Mouse (Mus musculus) forelimb bud, embryonic 11.5 days (tissue): ENCODE measurements around the gene Tmem171.

Experiments
- DNase-seq: peaks from one replicate; pipeline ENCODE4 v3.0.0-alpha.2; 2012; ENCODE audit warnings: low read depth, low spot score

The Tmem171 gene

DNA sequence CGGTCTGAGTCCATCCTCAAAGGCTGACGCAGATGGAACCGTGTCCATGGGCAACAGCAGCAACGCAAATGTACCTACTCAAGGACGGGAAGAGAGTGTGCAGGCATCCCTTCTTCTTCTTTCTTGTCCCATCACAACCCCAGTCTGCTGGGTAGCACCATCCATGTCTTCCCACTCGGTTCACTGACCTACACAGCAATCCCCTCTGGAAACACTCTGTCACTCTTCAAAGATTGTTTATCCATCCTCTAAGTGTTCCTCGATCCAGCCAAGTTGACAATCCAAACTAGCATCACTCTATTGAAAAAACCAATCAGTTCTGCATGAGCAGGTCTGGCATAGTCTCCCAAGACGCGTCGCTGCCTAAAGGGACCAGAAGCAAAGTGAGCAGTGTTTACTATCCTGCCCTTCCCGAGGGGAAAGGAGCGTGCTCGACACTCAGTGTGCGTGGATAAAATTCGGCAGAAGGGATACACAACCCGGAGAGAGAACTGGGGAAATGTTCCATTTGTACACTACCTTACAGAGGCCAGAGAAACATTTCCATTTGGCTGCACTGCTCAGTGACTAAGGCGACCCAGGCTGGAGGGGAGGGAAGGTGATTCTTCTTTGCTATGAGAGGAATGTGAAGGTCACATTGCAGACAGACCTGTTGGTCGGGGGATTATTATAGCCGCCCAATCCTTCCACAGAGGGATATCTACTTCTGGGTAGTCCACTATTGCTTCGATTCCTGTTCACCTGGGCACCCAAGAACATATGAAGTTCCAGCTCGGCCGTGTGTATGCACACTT is 46.7 kb downstream of the Tmem171 start:
- no peak for DNase-seq

- no peak for DNase-seq
Measured at GRCm38 (mm10) chr13:98638507-98639166, 56.0 kb downstream of the Tmem171 start.

- no peak for DNase-seq
Measured at GRCm38 (mm10) chr13:98637145-98637544, 57.5 kb downstream of the Tmem171 start, which contains the start of gene Tmem174. Gene Tmem174 (minus strand): TSS chr13:98637410.

DNA sequence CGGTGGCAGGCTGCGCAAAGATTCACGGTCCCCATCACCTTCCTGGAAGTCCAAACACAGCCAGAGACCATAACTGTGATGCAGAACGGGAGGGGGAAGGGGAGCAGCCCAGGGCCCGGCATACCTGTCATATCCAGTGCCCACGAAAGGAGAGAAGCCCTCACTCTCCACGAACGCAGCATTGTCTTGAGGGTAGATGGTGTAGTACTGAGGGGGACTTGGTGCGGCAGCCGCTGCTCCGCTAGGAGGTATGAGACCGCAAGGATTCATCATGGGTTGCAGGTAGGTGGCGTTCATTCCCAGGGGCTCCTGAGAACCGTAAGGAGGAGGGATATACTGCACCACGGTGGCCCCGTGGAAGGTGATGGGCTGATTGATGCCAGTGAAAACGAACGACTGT is 58.1 kb downstream of the Tmem171 start:
- DNase-seq, result no peak
